Mouse (Mus musculus): ENCODE data around the gene Egfem1.

DNA sequence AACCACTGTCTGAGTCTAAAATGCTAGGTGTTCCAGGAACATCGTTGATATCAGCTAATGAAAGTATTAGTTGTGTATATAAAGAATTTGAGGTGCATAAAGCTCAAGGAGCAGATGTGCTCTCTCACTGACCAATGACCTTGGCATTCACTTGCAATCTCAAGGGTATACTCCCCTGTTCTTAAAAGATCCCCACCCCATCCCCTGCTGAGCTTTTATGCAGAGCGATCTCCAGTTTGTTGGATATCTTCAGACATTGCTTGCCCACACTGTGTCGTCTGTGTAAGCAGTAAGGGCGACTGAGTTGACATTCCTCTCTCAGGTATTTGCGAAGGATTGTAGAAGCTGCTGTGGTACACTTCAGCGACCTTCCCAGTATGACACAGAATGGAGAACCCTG is 108.4 kb downstream of the Egfem1 start:
- TF ChIP-seq POLR2A (IDR thresholded peaks at IDR 0.05; ENCODE audit: extremely low read depth, insufficient read depth, low read length) (no peak), CTCF (IDR thresholded peaks at IDR 0.05; ENCODE audit: extremely low read depth, insufficient read depth, low read length) (no peak)

Data from cortical plate, adult 2 months (tissue).